26 mouse cellular contexts compared by ENCODE assay signal in the genomic region with DNA sequence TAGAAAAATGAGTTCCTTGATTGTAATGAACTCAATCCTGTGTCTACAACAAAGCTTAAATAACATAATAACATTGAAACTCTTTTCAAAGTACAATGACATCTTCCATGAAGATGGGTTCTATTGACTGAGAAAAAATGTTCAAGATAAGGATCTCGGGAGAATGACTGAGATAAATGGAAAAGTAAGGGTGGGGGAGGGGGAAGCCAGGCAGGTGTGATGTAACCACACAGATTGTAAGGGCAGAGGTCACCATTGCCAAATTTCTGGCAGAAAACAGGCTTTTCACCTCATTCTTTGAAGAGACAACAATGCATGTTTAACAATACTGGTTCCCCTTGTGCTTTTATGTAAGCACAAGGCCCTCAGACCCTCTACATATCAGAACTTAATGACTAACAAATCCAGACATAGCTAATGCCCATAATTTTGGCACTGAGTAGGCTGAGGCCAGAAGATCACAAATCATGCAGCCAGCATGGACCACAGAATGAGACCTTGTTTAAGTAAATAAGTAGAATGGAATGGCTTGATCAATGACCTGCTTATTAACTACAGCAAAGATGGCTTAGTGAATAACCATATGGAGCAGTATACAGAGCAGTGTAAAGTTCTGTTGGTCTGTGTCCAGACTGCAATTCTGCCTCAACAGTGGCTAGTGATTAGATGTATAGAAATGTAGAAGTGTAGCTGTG. TPM values are rescaled to one million over a fixed set of nuclear protein-coding genes. Genes with fewer than 3 reads are reported as not detected.
DNase-seq lines count a peak whose midpoint lies in the region; ATAC-seq and TF ChIP-seq lines count a peak whose summit lies in the region.
"Had no signal": no experiment of that assay in that cellular context is flagged by ENCODE, and none has a peak within 500 bp of the region (broad histone marks: within the 10 kb centered on the region; RNA-seq: fewer than 3 reads in every experiment).

No protein-coding gene starts in this region.

- ATAC-seq in liver, embryonic 12.5 days: no peak
- peak; percentile 82 for ATAC-seq in liver, postnatal 0 days
- no peak for ATAC-seq in liver, embryonic 11.5 days (replicated peaks; ENCODE audit: low FRiP score)
- ATAC-seq: activated CD4-positive, CD25-positive, alpha-beta regulatory T cell, adult 4 months; CD4-positive, CD25-positive, alpha-beta regulatory T cell, adult 4 months; Patski had no signal

- H3K9me3 ChIP-seq in heart, embryonic 10.5 days: no peaks in the 10 kb centered on the region
- H3K9me3 ChIP-seq in liver, embryonic 12.5 days (replicated peaks): peaks cover 7% of the 10 kb centered on the region; the same call in 1 of the 2 replicates
- no peaks in the 10 kb centered on the region for H3K9me3 ChIP-seq in liver, postnatal 0 days (ENCODE audit: low read length)
- peaks cover 6% of the 10 kb centered on the region; the same call in 1 of the 2 replicates for H3K9me3 ChIP-seq in liver, embryonic 11.5 days (ENCODE audit: control insufficient read depth, low read length)
- H3K9me3 ChIP-seq: G1E had no signal

- H3K4me3 ChIP-seq in heart, embryonic 10.5 days: no peak overlapping the region
- H3K4me3 ChIP-seq in liver, adult 2 months (ENCODE audit: insufficient read depth, low read depth, low read length): no peak overlapping the region
- H3K4me3 ChIP-seq in liver, embryonic 12.5 days: no peak overlapping the region
- H3K4me3 ChIP-seq in liver, postnatal 0 days (ENCODE audit: low read depth, low read length): no peak overlapping the region
- H3K4me3 ChIP-seq in liver, embryonic 11.5 days (ENCODE audit: low read depth, low read length): no peak overlapping the region

- H3K79me2 ChIP-seq in liver, adult 2 months (ENCODE audit: control insufficient read depth, insufficient read depth, low read length): no peaks in the 10 kb centered on the region

- no peaks in the 10 kb centered on the region for H3K4me1 ChIP-seq in heart, embryonic 10.5 days
- H3K4me1 ChIP-seq in liver, adult 2 months (ENCODE audit: control insufficient read depth, insufficient read depth, low read length): peaks cover 3% of the 10 kb centered on the region; the same call in 1 of the 2 replicates
- no peaks in the 10 kb centered on the region for H3K4me1 ChIP-seq in liver, embryonic 12.5 days
- no peaks in the 10 kb centered on the region for H3K4me1 ChIP-seq in liver, postnatal 0 days (ENCODE audit: insufficient read depth)
- no peaks in the 10 kb centered on the region for H3K4me1 ChIP-seq in liver, embryonic 11.5 days (replicated peaks; ENCODE audit: control insufficient read depth, insufficient read depth, low read length)

- TF ChIP-seq EP300 in liver, postnatal 0 days (IDR thresholded peaks at IDR 0.05; ENCODE audit: low read depth): no peak

- H3K36me3 ChIP-seq in heart, embryonic 10.5 days: no peaks in the 10 kb centered on the region
- H3K36me3 ChIP-seq in liver, adult 2 months (ENCODE audit: control insufficient read depth, insufficient read depth, low read length): no peaks in the 10 kb centered on the region
- H3K36me3 ChIP-seq in liver, embryonic 12.5 days: no peaks in the 10 kb centered on the region
- H3K36me3 ChIP-seq in liver, postnatal 0 days (replicated peaks; ENCODE audit: insufficient read depth, low read length): no peaks in the 10 kb centered on the region
- no peaks in the 10 kb centered on the region for H3K36me3 ChIP-seq in liver, embryonic 11.5 days (ENCODE audit: control insufficient read depth, insufficient read depth, low read length)
- H3K36me3 ChIP-seq: G1E had no signal

- no peak for TF ChIP-seq POLR2A in liver, adult 2 months (IDR thresholded peaks at IDR 0.05; ENCODE audit: extremely low read depth, insufficient read depth, low read length)

- no peak overlapping the region for H3K4me2 ChIP-seq in liver, embryonic 12.5 days
- H3K4me2 ChIP-seq in liver, postnatal 0 days (ENCODE audit: low read depth, low read length): no peak overlapping the region
- no peak overlapping the region for H3K4me2 ChIP-seq in liver, embryonic 11.5 days

- peak; percentile 31 for DNase-seq in heart, adult 11 months
- no peak for DNase-seq in heart, embryonic 10.5 days (ENCODE audit: low spot score)
- peak; percentile 73 for DNase-seq in liver, adult 2 months (ENCODE audit: extremely low read depth, low read depth, low spot score)
- no peak for DNase-seq in liver, postnatal 0 days
- DNase-seq in liver, embryonic 11.5 days (ENCODE audit: low spot score): no peak
- DNase-seq: adrenal gland, adult 2 months; adrenal gland, adult 8-10 months; adrenal gland, postnatal 10 days; adrenal gland, postnatal 14 days; adrenal gland, postnatal 25 days; adrenal gland, postnatal 36 days; B cell, adult 2 months; cerebellum, adult 11 months; cerebellum, adult 11-12 months; cerebellum, adult 18-20 months had no signal

- no peak overlapping the region for H3K27ac ChIP-seq in heart, embryonic 10.5 days
- no peak overlapping the region for H3K27ac ChIP-seq in liver, adult 2 months (replicated peaks; ENCODE audit: insufficient read depth, low read depth, low read length)
- H3K27ac ChIP-seq in liver, embryonic 12.5 days: no peak overlapping the region
- H3K27ac ChIP-seq in liver, postnatal 0 days (ENCODE audit: low read depth): no peak overlapping the region
- H3K27ac ChIP-seq in liver, embryonic 11.5 days (ENCODE audit: low read depth, low read length): no peak overlapping the region

- no peak overlapping the region for H3K9ac ChIP-seq in liver, adult 2 months (ENCODE audit: low read depth, low read length)
- no peak overlapping the region for H3K9ac ChIP-seq in liver, embryonic 12.5 days
- H3K9ac ChIP-seq in liver, postnatal 0 days (replicated peaks): no peak overlapping the region
- H3K9ac ChIP-seq in liver, embryonic 11.5 days (ENCODE audit: low read depth, low read length): no peak overlapping the region

- 36% methylated on average over 1 of the region's 1 CpGs for WGBS in heart, embryonic 10.5 days
- 14% methylated on average over 1 of the region's 1 CpGs for WGBS in liver, adult 2 months
- 14% methylated on average over 1 of the region's 1 CpGs for WGBS in liver, embryonic 12.5 days (ENCODE audit: insufficient replicate concordance)
- WGBS in liver, postnatal 0 days (ENCODE audit: insufficient replicate concordance): 20% methylated on average over 1 of the region's 1 CpGs
- 40% methylated on average over 1 of the region's 1 CpGs for WGBS in liver, embryonic 11.5 days

- no peaks in the 10 kb centered on the region for H3K27me3 ChIP-seq in heart, embryonic 10.5 days (ENCODE audit: insufficient read depth, poor library complexity, severe bottlenecking)
- H3K27me3 ChIP-seq in liver, adult 2 months (ENCODE audit: control insufficient read depth, insufficient read depth, low read length): no peaks in the 10 kb centered on the region
- no peaks in the 10 kb centered on the region for H3K27me3 ChIP-seq in liver, embryonic 12.5 days (replicated peaks)
- no peaks in the 10 kb centered on the region for H3K27me3 ChIP-seq in liver, postnatal 0 days (ENCODE audit: insufficient read depth, low read length)
- H3K27me3 ChIP-seq in liver, embryonic 11.5 days (replicated peaks; ENCODE audit: control insufficient read depth, insufficient read depth, low read length): no peaks in the 10 kb centered on the region
- H3K27me3 ChIP-seq: CH12.LX, Patski had no signal

- no peak for TF ChIP-seq CTCF in liver, adult 2 months (IDR thresholded peaks at IDR 0.05; ENCODE audit: low read depth, low read length)
- no peak for TF ChIP-seq CTCF in liver, postnatal 0 days (IDR thresholded peaks at IDR 0.05; ENCODE audit: low read depth)

RNA-seq across cellular contexts. Expression of a gene that starts 9.5 kb away (rescaled TPM):
- not detected in 2 replicates for polyA plus RNA-seq in heart, embryonic 10.5 days (2016; fragmentation: Nextera tagmentation; extraction: Ambion mirVana)
- 0.37 and 0.40 TPM in 2 replicates for total RNA-seq in liver, adult 2 months (2014; rRNA removed)
- not detected in 2 replicates for polyA plus RNA-seq in liver, adult 2 months (2012; rRNA removed)
- polyA plus RNA-seq in liver, embryonic 12.5 days (2016; fragmentation: Nextera tagmentation; extraction: Ambion mirVana): 0.19 and 0.32 TPM in 2 replicates
- polyA plus RNA-seq in liver, postnatal 0 days (2015; fragmentation: Nextera tagmentation; extraction: Ambion mirVana): 1.6 and 1.7 TPM in 2 replicates
- not detected in 2 replicates for polyA plus RNA-seq in liver, embryonic 11.5 days (2014; fragmentation: Nextera tagmentation; extraction: Ambion mirVana)
- total RNA-seq: adrenal gland, adult 2 months; adrenal gland, postnatal 14 days; adrenal gland, postnatal 25 days; adrenal gland, postnatal 36 days; ES-E14; MEL had no signal
- polyA plus RNA-seq: activated CD4-positive, CD25-positive, alpha-beta regulatory T cell, adult 4 months; C2C12; CD4-positive, CD25-positive, alpha-beta regulatory T cell, adult 4 months; G1E had no signal

RNA-seq across cellular contexts. Expression of a gene that starts 11.5 kb away (rescaled TPM):
- not detected in 2 replicates for polyA plus RNA-seq in heart, embryonic 10.5 days (2016; fragmentation: Nextera tagmentation; extraction: Ambion mirVana)
- not detected in 2 replicates for total RNA-seq in liver, adult 2 months (2014; rRNA removed)
- polyA plus RNA-seq in liver, adult 2 months (2012; rRNA removed): not detected in 2 replicates
- 0.11 TPM in 1 of 2 replicates, not detected in the other for polyA plus RNA-seq in liver, embryonic 12.5 days (2016; fragmentation: Nextera tagmentation; extraction: Ambion mirVana)
- 1.1 and 1.4 TPM in 2 replicates for polyA plus RNA-seq in liver, postnatal 0 days (2015; fragmentation: Nextera tagmentation; extraction: Ambion mirVana)
- polyA plus RNA-seq in liver, embryonic 11.5 days (2014; fragmentation: Nextera tagmentation; extraction: Ambion mirVana): 0.05 TPM in 1 of 2 replicates, not detected in the other
- total RNA-seq: adrenal gland, adult 18-20 months; adrenal gland, adult 2 months; adrenal gland, postnatal 14 days; adrenal gland, postnatal 25 days; adrenal gland, postnatal 36 days; CH12.LX; ES-E14; MEL had no signal
- polyA plus RNA-seq: activated CD4-positive, CD25-positive, alpha-beta regulatory T cell, adult 4 months; adrenal gland, adult 2 months; brain, embryonic 14.5 days; C2C12; CD4-positive, CD25-positive, alpha-beta regulatory T cell, adult 4 months; G1E; Patski had no signal

Comparison
In these comparisons a context has a peak if more than half of its experiments do, and no peak if none do; other contexts are left out.
1. DNase-seq: peak in heart, adult 11 months (single experiment) and liver, adult 2 months (single experiment); none in heart, embryonic 10.5 days (single experiment), liver, postnatal 0 days (single experiment) and liver, embryonic 11.5 days (single experiment).